Mouse (Mus musculus) cerebellum, postnatal 10 days (tissue): ENCODE measurements around the gene Paqr8.
"Not testable (repeated sequence)": the region's sequence is repeated elsewhere in the genome, so short reads cannot be mapped to it uniquely, and the experiment has no call there.

Source experiments
- DNase-seq, 2 experiments: peaks; one replicate each; pipeline ENCODE4 v3.0.0; 2021; ENCODE audit warnings: mixed read lengths in 2 of 2

The Paqr8 gene

GRCm38 (mm10) chr1:20912527-20913171 lies 22.2 kb downstream of the Paqr8 start:
- DNase-seq, result no peak

GRCm38 (mm10) chr1:20914769-20915168 lies 24.4 kb downstream of the Paqr8 start:
- DNase-seq, result no peak

GRCm38 (mm10) chr1:20915608-20916007 lies 25.2 kb downstream of the Paqr8 start:
- DNase-seq, result no peak

- DNase-seq, result no peak
These were observed 27.2 kb downstream of the Paqr8 start for GRCm38 (mm10) chr1:20917496-20918050.

GRCm38 (mm10) chr1:20919728-20920127 lies 29.3 kb downstream of the Paqr8 start:
- DNase-seq, result peak; percentile 54 to 60

GRCm38 (mm10) chr1:20921081-20921528 lies 30.7 kb downstream of the Paqr8 start:
- peak; percentile 50 to 61 for DNase-seq

GRCm38 (mm10) chr1:20922612-20923399 lies 32.4 kb downstream of the Paqr8 start:
- DNase-seq, result peak; percentile 76 to 81

GRCm38 (mm10) chr1:20925324-20925723 lies 34.9 kb downstream of the Paqr8 start:
- not testable (repeated sequence) for DNase-seq

- DNase-seq, result no peak
These were observed 35.5 kb downstream of the Paqr8 start for GRCm38 (mm10) chr1:20925926-20926325.

GRCm38 (mm10) chr1:20926376-20926775 lies 36.0 kb downstream of the Paqr8 start:
- DNase-seq, result no peak

- no peak for DNase-seq
These were observed 38.1 kb downstream of the Paqr8 start for GRCm38 (mm10) chr1:20928487-20928886.

GRCm38 (mm10) chr1:20933457-20933856 lies 43.1 kb downstream of the Paqr8 start:
- peak; percentile 80 to 85 for DNase-seq

- DNase-seq, result peak; percentile 84 to 86
These were observed 44.7 kb downstream of the Paqr8 start for GRCm38 (mm10) chr1:20935106-20935505.

- peak; percentile 80 to 88 for DNase-seq
These were observed 48.6 kb downstream of the Paqr8 start for GRCm38 (mm10) chr1:20939046-20939445.

- DNase-seq, result peak in 1 of 2 experiments; percentile 48
These were observed 49.7 kb downstream of the Paqr8 start for GRCm38 (mm10) chr1:20940151-20940550.

GRCm38 (mm10) chr1:20941322-20941721 lies 50.9 kb downstream of the Paqr8 start:
- no peak for DNase-seq

GRCm38 (mm10) chr1:20941857-20942256 lies 51.5 kb downstream of the Paqr8 start:
- no peak for DNase-seq

- no peak for DNase-seq
These were observed 52.6 kb downstream of the Paqr8 start for GRCm38 (mm10) chr1:20943016-20943415.

GRCm38 (mm10) chr1:20951300-20951763 lies 60.9 kb downstream of the Paqr8 start, which contains the start of gene Efhc1:
Efhc1 (plus strand) TSS chr1:20951626.
- peak; percentile 95 to 97 for DNase-seq

- no peak for DNase-seq
These were observed 61.4 kb downstream of the Paqr8 start for GRCm38 (mm10) chr1:20951799-20952198.

- DNase-seq, result no peak
These were observed 64.5 kb downstream of the Paqr8 start for GRCm38 (mm10) chr1:20954876-20955275.

- no peak for DNase-seq
These were observed 79.2 kb downstream of the Paqr8 start for GRCm38 (mm10) chr1:20969642-20970041.

GRCm38 (mm10) chr1:20973389-20973788 lies 83.0 kb downstream of the Paqr8 start:
- no peak for DNase-seq
